Mouse (Mus musculus): ENCODE data around the gene Rhoh.

Gene Rhoh

GRCm38 (mm10) chr5:65930171-65930570, 69.2 kb downstream of the Rhoh start:
- DNase-seq (ENCODE audit: low spot score), result no peak

GRCm38 (mm10) chr5:65933258-65933657, 72.2 kb downstream of the Rhoh start:
- DNase-seq (ENCODE audit: low spot score), result no peak

GRCm38 (mm10) chr5:65933764-65934163, 72.8 kb downstream of the Rhoh start:
- no peak for DNase-seq (ENCODE audit: low spot score)

GRCm38 (mm10) chr5:65934783-65935182, 73.8 kb downstream of the Rhoh start, which contains the start of gene Chrna9:
Gene Chrna9 (plus strand): TSS chr5:65934921.
- no peak for DNase-seq (ENCODE audit: low spot score)

GRCm38 (mm10) chr5:65937011-65937726, 76.2 kb downstream of the Rhoh start:
- DNase-seq (ENCODE audit: low spot score), result no peak

- peak; percentile 76 for DNase-seq (ENCODE audit: low spot score)
Observed at GRCm38 (mm10) chr5:65937998-65938715, 77.1 kb downstream of the Rhoh start.

- DNase-seq (ENCODE audit: low spot score), result peak; percentile 44
Observed at GRCm38 (mm10) chr5:65941145-65941544, 80.1 kb downstream of the Rhoh start.
